Mouse (Mus musculus) retina, postnatal 7 days (tissue): Measurements from ENCODE around the gene Cog4.

Experiments
- DNase-seq: peaks from one replicate; pipeline ENCODE4 v3.0.0-alpha.2; 2012; ENCODE audit warnings: low read depth, low spot score

The Cog4 gene

DNA sequence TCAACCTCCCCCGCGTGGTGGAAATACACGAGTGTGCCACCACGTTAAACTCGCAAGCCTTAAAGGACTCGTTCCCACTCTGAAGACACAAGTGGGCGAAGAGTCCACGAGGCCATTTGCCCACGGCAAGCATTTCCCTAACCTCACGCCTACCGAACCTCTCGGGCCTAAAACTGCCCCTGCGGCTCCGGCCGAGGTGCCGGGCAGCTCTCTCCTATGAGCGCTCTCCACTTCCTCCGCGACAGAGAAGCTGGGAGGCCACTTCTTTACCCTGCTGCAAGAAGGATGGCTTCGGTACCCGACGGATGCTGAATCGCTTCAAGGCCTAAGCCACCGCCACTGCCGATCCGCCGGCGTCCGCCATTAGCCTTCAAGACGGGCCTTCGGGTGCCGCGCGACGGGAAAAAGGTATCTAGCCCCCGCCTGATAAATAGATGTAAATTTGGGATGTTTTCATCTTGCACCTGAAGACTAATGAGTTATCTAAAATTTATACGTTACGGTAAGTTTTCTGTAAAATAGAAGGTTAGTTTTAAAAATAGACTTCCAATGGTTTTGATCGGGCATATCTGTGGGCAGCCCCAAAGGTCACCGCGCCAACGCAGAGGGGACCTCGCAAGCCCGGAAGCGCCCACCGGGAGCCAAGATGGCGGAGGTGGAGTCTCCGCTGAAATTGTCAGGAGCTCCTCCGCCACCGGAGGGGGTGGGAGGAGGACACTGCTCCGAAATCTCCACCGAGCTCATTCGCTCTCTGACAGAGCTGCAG is at the start of gene Cog4, which contains the start of gene Sf3b3:
TSS of gene Cog4 (plus strand) at position 196 of the 766 bp plus-strand sequence.
TSS of gene Sf3b3 (minus strand) at position 383 of the 766 bp plus-strand sequence.
- peak; percentile 87 for DNase-seq

DNA sequence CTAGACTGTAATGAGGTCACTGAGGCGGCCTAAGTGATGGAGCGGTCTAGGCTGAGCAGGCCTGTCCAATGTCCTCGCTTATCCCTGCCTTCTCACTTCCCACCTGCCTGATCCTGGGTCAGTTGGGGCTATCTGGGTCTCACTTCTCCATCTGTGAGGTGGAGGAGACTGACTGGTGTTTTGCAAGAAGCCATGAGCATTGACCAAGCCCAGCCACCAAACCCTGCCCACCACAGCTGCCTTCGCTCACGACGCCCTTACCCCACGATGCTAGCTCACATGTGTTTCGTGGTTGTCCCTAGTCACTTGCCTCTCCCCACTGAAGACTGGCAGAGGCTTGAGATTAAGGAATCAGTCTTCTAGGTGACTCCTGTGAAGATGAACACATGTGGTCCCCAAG is 49.3 kb upstream of the Cog4 start:
- no peak for DNase-seq

DNA sequence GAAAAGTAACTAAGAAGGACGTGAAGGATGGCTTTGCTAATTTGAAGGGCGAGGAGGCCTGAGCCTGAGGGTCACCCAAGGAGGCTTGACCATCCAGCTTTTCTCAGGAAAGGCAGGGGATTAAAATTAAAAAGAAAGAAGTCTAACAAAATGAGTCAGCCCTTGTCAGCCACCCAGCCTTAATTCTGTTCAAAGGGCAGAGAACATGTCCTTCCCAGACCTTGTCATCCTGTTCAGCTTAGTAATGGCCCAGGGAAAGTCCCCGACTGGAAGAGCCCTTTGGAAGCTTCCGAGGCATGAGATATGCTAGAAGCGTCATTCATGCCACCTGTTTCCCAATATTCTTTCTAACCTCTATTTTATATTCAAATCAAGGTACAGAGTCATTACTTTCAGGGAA is 43.4 kb upstream of the Cog4 start:
- no peak for DNase-seq

DNA sequence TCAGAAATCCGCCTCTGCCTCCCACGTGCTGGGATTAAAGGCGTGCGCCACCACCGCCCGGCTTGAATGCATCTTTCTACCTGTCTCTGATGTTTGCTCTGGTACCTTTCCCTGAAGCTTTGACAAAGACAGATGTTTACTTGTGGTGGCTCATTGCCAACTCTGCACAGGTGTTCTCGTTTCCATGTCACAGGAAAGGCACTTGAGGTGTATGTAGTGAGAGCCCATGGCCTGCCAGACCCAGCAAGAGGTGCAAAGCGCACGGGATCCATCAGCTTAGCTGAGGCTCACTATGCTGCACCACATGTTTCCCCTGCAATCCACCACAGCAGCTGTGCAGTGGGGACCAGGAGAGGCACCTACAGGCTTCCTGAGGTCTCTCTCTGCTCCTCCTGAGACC is 42.5 kb upstream of the Cog4 start:
- no peak for DNase-seq

DNA sequence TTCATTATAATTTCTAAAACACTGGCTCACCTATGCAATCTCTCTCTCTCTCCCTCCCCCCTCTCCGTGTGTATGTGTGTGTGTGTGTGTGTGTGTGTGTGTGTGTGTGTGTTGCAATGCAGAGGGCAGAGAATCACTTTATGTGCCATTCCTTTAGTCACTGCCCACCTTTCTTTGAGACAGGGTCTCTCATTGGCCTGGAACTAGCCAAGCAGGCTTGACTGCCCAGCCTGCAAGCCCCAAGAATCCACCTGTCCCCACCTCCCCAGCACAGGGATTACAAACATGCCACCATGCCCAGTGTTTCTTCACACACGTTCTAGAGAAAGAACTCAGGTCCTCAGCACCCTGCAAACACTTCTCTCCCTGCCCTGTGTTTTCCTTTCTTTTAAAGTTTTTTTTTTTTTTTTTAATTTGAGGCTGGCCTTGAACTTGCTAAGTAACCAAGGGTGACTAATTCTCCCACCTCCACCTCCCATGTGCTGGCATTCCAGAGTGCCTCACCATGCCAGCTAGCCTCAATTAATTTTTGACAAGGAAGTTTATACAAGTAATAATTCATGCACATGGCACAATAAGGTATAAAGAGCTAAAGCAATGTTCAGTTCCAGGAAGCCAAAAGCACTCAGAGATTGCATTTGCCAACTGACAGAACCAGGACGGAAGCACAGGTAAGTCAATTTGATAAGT is 41.4 kb upstream of the Cog4 start:
- DNase-seq: no peak

DNA sequence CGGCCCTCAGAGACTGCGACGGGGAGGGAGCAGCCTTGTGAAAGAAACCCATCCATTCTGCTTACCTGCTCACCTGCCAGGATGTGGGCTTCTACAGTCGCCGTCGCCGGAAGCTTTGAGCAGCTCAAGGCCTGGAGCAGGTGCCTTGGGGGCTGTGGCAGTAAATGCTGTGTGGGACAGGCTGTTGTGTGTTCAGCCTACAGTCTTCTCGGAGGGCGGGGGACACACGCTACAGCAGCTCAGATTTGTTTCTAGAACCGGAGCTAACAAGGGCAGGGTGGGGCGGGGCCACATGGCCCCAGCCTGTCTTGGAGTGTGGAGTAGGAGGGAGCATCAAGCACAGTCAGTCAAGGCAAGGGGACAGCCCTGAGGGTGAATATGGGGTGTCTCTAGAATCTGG is 40.7 kb upstream of the Cog4 start, which contains the start of gene Il34:
TSS of gene Il34 (minus strand) at position 256 of the 400 bp plus-strand sequence.
- no peak for DNase-seq

DNA sequence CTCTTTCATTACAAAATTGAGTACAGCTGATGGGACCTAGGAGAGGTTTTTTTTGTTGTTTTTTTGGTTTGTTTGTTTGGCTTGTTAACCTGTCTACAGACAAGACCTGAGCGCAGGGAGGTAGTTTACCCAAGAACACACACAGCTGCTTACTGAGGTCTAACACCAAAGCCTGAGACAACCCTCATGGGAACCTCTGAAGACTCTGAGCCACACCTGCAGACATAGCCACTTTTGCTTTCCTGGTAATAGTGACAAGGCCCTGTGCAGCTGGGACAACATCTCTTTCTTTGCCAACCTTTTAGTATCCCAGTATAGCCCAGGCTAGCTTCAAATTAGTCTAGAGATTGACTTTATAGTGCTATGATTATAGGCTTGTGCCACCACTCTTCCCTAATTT is 40.3 kb upstream of the Cog4 start:
- no peak for DNase-seq

DNA sequence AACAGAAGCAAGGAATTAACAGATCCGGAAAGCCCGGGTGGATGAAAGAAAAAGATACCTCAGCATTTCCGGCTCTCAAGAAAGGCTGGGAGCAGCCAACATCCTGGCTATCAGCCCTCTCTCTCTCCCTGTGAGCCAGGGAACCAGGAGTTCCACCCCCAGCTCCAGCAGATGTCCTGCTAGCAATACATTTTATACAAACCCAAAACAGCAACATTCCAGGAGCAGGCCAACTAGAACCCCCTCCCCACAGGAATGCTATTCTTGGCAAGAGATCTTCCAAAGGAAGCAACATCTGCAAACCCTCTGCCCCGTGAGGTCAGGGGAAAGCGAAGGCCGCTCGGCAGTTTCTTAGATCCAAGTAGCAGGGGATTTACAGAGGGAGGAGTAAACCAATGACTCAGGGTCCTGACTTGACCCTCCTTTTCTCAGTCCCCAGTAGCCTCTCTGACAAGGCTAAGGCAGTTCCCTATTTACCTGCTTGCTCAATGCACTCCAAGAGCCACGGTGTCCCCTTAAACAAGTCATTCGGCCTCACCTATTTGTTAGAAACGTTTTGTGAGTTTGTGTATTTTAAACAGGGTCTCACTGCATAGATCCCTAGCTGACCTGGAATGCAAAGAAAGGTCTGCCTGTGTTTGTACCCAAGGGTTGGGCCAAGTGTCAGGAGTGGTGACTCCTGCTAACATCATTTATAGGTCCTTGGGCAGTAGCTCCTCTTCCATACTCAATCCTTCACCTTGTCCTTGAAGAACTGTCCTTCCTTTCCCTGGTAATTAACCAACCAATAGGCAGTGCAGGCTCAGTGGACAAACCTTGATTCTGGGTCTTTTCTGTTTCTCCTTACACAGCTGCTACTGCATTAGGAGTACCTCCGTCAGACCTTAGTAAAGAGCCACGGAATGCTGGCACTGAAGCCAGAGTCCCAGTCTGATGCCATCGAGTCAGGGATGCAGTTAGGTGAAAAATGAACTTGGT is 37.6 kb upstream of the Cog4 start:
- no peak for DNase-seq

DNA sequence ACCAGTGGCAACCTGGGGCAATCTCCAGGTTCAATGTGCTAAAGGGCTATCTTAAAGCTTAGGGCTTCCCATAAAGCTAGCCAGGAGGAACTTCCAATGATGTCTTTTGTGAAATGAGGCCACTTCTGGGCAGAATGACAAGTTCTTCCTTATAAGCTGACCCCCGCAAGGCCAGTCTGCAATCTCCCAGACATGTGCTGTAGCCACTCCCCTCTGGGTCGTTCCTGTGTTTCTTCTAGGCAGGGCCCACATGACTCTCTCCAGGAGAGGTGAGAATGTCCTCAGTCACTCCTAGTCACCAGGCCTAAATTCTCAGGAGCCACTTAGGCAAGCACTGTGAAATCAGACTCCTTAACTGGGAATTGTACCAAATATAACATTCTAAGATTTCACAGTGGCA is 36.6 kb upstream of the Cog4 start:
- no peak for DNase-seq

DNA sequence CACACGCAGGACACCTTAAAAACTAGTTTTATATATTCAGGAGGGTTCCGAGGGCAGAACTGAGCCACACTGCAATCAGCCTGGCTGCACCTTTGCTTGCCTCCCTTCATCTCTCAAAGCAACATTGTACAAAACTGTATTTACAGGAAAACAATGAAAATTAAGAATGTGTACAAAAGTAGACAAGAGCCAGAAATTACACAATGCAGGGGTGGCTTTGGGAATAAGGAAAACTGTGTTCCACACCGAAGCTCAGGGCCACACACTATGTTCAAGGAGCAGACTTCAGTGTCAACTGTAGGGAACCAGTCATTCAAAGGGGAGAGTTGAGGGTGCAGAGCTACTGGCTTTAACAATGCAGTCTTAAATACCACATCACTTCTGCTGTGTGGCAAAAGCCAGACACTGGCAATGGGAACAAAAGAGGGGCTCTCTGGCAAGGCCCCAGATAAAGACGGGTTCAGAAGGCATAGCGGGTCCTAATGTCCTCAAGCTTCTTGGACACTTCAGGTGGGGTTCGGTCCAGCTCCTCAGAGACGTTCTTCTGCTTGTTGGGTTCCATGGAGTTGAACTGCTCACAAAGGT is 35.8 kb upstream of the Cog4 start:
- no peak for DNase-seq

DNA sequence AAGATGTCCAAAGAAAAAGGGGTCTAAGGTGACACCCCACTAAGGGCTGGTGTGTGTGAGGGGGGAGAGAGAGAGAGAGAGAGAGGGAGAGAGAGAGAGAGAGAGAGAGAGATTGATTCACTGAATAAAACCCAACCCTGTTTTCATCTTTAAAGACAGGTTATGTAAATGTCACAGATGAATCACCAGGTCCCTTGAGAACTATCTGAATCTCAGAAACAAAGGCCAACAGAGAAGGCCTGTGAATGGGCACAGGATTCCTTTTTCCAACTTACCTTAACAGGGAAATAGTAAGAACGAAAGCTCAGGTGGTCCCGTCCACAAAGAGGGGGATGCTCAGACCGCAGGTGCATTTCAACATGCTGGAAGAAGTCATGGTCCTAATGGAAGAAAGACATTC is 35.3 kb upstream of the Cog4 start:
- DNase-seq: no peak

DNA sequence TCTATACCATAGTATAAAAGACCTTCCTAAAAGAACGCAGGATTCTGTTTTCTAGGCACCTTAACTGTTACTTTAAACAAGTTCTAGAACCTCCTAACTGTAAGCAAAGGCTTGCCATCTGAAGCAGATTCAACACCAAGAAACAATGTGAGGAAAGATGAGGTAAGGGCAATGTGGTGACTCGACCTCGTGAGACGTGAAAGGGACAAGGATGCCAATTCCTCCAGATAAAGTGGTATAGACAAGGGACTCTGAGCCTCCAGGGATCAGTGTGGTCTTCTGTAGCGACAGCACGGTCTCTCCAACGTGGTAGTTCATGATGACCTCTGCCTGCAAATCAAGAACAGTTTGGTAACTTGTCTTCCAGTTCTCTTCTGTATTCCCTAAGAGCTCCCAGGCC is 34.6 kb upstream of the Cog4 start:
- no peak for DNase-seq

DNA sequence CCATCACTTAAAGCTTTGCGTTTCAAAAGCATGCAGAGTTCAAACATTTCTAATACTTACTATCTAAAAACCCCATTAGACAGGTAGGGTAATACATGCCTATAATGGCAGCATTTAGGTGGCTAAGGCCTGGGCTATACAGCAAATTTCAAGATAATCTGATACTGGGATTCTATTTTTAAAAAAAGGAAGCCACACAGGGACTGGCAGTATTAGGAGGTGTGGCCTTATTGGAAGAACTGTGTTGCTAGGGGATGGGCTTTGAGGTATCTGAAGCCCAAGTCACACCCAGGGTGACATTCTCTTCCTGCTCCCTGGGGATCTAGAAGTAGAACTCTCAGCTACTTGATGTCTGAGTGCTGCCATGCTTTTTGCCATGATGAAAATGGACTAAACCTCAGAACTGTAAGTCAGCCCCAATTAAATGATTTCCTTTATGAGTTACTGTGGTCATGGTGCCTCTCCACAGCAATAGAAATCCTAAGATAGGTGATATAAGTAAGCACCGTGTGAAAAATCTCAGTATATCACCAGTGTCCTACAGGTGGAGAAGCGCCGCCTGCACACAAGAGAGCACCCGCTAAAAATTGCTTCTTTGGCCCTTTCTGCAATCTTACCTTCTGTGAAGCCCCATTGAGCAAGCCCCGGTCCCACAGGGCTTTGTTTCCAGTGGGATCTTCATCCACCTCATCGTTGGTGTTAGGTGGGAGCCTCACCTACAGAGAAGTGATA is 33.9 kb upstream of the Cog4 start:
- no peak for DNase-seq

DNA sequence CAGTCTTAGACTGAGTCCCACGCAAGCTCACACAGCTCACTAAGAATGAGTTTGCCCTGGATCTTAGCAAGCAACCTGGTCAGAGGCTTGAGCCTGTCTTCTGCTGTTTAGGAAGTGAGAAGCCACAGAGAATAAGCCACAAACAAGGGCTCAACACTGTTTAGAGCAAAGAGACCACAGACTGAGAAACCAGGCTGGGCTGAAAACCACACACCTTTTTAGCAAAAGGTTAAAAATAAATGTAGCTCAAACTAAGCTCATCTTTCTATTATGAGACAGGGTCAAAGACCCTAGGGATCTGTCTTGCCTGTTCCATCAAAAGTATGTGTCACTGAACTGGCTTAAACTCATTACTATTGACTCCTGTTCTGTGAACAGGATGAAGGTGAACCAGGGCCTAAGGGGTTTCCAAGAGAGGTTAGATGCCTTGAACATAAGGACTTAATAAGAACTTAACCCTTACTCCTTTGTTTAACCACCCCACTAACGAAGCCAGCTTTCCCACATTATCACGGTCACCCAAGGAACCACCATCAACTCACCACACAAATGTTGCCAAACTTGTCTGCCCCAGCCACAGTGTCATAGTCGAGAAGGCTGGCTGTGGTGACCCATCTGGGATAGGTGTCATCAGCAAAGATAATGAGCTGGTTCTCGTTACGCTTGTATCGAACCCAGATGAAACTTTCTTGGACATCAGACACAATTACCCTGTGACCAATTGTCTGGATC is 33.2 kb upstream of the Cog4 start:
- no peak for DNase-seq

DNA sequence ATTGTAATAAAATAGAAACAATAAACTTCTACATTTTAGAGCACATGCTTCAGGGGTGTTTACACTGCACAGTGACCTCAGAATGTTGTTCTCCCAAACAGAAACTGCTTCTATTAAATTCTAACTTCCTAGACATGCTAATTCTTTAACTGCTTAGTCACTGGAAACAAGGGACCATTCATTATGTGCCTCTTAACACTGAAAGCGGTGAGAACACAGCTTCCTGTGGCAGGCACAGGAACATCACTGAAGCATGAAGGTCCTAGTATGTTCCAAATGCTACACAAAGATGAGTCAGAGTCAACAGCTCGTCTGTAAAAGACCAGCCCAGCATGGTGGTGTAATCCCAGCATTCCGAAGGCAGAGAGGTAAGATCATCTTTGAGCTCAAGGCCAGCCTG is 31.1 kb upstream of the Cog4 start:
- no peak for DNase-seq

DNA sequence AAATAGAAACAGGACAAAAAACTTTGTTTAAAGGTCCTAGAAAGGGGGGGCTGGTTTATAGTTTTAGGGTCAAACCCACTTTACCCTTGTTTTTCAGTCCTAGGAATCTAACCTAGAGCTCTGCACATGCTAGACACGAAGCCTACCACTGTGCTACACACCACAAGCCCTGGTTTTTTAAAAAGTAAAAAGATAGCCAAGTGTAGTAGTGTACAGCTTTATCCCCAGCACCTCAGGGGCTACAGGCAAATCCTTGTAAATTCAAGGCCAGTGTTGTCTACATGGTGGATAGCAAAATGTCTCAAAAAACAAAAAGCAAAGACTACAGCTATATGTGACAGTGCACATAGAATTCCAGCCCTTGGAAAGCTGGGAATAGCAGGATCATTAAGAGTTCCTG is 29.4 kb upstream of the Cog4 start:
- no peak for DNase-seq

DNA sequence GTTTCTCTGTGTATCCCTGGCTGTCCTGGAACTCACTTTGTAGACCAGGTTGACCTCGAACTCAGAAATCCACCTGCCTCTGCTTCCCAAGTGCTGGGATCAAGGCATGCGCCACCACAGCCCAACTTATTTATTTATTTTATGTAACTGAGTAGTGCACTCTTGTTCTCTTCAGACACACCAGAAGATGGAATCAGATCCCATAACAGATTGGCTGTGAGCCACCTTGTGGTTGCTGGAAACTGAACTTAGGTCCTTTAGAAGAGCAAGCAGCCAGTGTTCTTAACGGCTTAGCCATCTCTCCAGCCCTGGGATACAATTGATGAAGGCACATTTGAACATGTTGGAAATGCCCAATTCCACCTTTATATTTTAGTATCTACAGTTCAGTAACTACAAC is 27.8 kb upstream of the Cog4 start:
- no peak for DNase-seq

DNA sequence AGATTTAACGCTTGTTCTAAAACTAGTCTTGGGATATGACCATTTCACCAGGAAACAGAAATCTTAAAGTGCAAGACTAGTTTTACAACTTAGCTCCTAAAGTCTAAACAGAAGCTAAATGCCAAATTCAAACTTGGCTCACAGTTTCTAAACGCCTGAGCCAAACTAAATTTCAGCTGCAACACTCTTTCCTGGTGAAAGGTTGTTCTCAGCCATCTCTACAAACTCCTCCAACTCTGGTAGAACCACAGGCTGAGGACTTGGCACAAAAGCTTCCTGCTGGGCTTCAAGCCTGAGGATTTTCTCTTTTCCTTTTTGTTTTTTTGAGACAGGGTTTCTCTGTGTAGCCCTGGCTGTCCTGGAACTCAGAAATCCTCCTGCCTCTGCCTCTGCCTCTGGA is 26.1 kb upstream of the Cog4 start:
- DNase-seq: no peak

DNA sequence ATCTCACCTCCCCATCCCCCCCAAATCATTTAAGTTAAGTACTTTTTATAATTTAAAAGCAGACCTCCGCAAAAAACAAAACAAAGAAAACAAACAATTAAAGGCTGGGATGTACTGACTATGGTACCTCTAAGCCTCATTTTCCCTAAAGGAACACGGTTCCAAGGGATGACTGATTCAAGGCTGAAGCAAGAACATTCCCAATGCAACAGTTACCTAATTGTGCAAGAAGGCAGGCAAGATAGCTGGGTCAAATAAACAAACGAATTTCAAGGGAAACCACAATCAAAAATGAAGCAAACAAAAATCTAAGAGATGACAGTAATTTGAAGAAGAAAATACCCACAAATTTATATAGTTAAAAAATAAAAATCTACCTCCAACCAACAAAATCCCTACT is 24.4 kb upstream of the Cog4 start:
- DNase-seq: no peak

DNA sequence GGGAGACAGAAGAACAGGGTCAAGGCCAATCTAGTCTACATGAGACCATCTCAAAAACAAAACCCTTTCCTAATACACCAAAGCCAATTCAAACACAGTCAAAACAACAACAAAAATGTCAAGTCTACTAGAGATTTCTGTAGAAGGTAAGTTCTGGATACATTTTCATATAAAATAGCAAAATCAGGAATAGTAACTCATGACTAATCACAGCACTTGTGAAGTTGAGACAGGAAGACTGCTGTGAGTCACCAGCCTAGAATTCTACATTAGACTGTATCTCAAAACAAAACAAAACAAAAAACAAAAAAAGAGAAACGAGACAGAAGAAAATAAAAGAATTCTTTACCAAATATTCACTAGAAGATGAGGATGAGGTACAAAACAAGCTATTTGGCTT is 21.5 kb upstream of the Cog4 start:
- DNase-seq: no peak
